Mouse (Mus musculus) adrenal gland, adult 2 months (tissue): Measurements from ENCODE around the gene Chst8. TPM values are rescaled to one million over a fixed set of nuclear protein-coding genes. Genes with fewer than 3 reads are reported as not detected.

ENCODE experiments used
- DNase-seq: peaks from one replicate; pipeline ENCODE4 v3.0.0; 2021
- polyA plus RNA-seq: library from polyadenylated mRNA; depleted of rRNA; stranded (reverse); fragments of >200 nt; gene quantifications from 2 replicates; pipeline ENCODE4 v1.2.3, GENCODE M21; 2012
- total RNA-seq, 2 experiments: library from RNA; stranded (reverse); gene quantifications; 2 replicates each; pipeline ENCODE4 v1.2.3; 2021

Gene Chst8
- total and polyA plus RNA-seq, 3 experiments: 10.6 to 26.9 (median 11.4) TPM

- no peak for DNase-seq
These were observed 12.5 kb downstream of the Chst8 start for GRCm38 (mm10) chr7:34799950-34800511.

DNA sequence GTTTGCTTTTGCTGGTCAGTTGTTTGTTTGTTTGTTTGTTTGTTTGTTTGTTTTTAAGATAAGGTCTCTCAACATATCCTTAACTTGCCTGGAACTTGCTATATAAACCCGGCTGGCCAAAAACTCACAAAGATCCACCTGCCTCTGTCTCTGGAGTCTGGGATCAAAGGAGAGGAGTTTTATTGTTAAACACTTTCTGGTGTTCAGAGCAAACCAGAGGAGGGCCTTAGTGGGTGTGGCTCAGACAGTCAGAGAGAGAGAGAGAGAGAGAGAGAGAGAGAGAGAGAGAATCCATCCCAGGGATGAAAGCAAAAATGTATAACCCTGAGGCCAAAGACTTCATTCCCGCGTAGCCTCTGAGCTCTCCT lies 13.1 kb downstream of the Chst8 start:
- DNase-seq: no peak

DNA sequence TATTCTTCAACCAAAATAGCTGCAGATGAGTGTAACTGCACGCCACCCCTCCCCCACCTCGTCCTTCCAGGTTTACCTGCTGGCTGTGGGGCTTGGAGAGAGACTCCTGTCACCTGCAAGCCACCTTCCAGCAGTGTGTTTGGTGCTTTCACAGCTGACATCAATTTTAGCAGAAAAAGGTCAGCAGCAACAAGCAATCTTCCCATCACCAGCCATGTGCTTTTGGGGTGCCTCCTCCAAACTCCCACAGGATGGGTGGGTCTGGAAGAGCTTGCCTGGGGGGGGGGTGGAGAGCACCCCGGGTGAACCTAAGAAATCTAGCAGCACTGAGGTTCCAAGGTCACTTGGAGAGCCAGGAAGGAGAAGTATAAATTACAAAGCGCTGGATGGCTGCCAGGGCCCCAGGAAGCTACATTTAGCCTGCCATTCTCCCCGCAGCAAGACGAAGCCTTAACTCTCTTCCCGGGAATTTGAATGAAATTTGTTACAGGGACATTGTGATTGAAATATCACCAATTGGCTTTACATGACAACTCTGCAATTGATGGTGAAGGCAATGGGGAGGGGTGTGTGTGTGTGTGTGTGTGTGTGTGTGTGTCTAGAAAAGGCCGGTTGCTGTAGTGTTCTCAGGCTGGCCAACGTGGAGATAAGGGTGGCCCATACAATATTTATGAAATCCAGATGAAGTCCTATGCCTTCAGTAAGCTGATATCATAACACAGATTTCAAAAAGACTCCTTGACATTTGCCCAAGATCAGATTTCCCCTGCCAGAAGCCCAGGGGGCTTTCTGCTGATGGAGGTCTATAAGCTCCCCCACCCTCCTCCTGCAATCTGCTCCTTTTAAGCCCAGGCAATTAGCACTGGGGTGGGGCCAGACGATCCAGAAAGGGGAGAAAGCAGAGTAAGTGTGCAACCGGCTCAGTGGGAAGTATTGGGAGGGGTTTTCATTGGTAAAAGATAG lies 13.8 kb downstream of the Chst8 start:
- peak; percentile 66 for DNase-seq

- no peak for DNase-seq
These were observed 14.5 kb downstream of the Chst8 start for GRCm38 (mm10) chr7:34798039-34798438.

- no peak for DNase-seq
These were observed 22.1 kb downstream of the Chst8 start for GRCm38 (mm10) chr7:34790459-34790858.

GRCm38 (mm10) chr7:34787171-34787570 lies 25.3 kb downstream of the Chst8 start:
- DNase-seq: no peak

- no peak for DNase-seq
These were observed 27.5 kb downstream of the Chst8 start for GRCm38 (mm10) chr7:34785052-34785451.

DNA sequence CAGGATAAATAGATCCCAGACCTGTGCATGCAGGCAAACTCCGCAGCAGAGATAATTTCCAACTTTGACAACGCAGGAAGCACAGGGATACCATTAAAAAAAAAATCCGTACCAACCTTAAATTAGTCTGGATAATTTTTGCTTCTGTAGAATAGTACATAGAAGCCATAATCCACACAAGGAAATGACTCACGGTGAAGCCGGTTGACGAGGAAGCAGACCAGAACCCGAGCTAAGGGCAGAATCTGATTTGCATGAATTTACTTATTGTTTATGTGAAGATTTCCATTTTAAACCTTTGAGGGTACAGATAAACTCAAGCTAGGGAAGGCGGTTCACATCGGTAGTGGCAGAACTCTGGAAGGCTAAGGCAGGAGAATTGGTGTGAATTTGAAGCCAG lies 28.0 kb downstream of the Chst8 start:
- no peak for DNase-seq

GRCm38 (mm10) chr7:34781988-34782387 lies 30.5 kb downstream of the Chst8 start:
- DNase-seq: no peak

GRCm38 (mm10) chr7:34781217-34781616 lies 31.3 kb downstream of the Chst8 start:
- no peak for DNase-seq

- no peak for DNase-seq
These were observed 34.1 kb downstream of the Chst8 start for GRCm38 (mm10) chr7:34778426-34778825.

DNA sequence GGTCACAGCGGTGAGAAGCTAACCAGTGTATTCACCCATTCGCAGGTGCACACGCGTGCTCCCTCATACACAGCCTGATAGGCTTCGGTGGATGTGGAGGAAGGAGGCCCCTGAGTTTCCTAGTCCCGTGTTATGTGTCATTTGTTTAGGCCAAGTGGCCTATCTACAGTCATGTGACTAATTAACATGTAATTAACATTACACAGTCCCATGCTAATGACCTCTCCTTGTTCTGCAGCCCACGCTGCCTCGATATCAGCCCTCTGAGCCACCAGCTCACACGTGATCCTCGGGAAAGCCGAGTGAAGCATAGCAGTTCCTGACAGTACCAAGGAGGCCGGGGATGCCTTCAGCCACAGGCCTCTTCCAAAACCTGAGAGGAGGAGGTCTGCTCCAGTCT lies 36.9 kb downstream of the Chst8 start:
- DNase-seq: no peak

- DNase-seq: no peak
These were observed 37.6 kb downstream of the Chst8 start for GRCm38 (mm10) chr7:34774947-34775346.

GRCm38 (mm10) chr7:34774020-34774419 lies 38.5 kb downstream of the Chst8 start:
- DNase-seq: no peak

GRCm38 (mm10) chr7:34773309-34773708 lies 39.2 kb downstream of the Chst8 start:
- DNase-seq: no peak

DNA sequence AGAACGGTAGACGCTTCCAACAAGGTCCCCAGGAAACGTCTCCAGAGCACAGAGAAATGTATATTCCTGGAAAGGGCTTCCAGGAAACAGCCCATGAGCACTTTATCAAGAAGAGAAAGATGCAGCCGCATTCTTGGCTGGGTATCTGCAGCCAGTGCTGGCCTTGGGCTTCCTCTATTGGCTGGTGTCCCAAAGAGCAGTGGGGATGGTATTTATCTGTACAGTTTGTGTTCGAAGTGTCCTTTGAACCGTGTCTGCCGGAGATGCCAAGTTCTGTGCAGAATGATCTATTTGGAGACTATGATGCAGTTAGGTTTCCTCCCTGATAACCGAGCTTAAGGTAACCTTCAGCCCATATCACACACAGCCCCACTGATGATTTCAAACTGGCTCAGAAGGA lies 43.0 kb downstream of the Chst8 start:
- DNase-seq: peak; percentile 83

DNA sequence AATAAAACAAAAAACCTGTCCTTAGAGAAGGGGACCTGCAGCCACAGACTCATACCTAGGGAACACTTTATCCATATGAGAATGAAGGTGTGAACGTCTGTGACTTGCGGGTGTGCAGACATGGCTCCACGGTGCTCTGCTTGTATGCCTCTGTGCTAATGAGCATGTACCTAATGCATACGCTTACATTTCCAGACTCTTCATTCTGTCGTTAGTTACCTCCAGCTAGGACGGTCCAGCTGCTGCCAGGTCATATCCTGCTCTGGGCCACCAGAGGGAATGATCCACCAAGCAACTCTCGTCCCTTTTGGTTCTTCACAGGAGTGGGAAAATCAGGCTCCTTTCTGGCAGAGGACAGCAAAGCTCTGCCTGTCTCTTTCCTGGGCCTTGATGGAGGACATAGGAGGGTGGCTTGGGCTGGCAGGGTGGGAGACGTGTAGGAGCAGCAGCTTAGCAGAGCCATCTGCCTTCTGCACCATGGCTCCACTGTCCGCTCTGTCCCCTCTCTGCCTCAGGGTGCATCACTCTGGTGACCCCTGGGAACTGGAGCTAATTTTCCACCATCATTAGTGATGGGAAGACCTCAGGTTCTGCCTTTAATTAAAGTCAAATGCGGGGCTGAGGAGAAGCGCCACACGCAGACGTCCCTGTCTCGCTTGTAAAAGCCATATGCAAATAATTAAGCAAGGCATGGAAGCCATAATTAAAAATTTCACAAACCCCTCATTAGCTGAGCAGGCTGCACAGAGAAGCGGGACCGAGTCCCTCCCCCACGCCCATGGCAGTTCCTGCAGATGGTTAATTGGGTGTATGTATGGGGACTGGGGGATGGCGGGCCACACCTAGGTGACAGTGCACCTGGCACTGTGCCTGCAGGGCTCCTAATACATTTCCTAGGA lies 48.0 kb downstream of the Chst8 start:
- DNase-seq: no peak

DNA sequence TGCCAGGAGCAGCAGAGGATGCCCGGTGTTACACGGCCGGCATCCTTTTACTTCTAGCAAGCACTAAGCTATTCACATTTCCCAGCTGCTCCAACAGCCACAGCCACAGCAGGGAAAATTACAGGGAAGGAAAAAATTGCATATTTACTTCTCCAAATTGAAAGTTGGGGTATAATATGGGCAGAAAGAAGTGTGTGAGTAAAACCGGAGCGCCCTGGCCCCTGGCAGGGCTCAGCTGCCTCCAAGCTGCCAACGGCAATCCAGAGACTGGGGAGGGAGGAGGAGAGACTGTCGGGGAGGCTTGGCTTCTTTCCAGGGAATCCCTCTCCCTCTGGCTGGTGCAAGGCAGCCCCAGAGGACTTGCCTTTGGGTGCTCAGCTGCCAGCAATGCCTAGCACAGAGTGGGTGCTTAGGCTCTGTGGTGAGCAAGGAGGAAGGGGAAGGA lies 53.1 kb downstream of the Chst8 start:
- peak; percentile 44 for DNase-seq

DNA sequence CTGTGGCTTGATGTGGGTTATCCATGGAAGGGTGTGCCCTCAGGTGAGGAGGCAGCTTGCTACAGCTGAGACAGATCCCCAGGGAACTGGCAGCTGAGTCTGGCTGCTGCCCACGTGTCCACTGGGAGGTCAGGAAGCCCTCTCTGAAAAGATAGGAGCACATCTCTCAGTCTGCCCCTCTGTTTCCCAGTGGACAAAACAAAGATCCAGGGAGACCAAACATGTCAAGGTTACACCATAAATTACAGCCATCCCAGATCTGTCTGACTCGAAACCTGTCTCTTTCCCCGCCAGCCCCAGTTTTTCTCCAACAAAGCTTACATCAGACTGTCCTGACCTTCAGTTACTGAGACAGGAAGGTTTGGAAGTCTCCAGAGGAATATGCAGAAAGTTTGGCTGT lies 53.8 kb downstream of the Chst8 start:
- DNase-seq: peak; percentile 42

DNA sequence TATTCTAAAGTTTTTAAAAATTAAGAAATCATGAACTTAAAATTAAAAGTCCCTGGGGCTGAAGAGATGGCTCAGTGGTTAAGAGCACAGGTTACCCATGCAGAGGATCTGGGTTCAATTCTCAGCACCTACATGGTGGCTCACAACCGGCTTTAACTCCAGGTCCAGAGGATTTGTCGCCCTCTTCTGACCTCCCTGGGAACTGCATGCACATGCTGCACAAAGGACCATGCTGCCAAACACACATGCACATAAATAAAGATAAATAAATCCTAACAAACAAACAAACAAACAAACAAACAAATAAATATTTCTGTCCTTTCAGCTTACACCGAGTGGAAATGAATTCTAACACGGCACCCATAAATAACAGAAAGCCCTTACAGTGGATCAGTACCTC lies 55.0 kb downstream of the Chst8 start:
- no peak for DNase-seq

GRCm38 (mm10) chr7:34753140-34753886 lies 59.2 kb downstream of the Chst8 start:
- peak; percentile 4 for DNase-seq
